12 mouse cellular contexts compared by ENCODE assay signal in the genomic region with DNA sequence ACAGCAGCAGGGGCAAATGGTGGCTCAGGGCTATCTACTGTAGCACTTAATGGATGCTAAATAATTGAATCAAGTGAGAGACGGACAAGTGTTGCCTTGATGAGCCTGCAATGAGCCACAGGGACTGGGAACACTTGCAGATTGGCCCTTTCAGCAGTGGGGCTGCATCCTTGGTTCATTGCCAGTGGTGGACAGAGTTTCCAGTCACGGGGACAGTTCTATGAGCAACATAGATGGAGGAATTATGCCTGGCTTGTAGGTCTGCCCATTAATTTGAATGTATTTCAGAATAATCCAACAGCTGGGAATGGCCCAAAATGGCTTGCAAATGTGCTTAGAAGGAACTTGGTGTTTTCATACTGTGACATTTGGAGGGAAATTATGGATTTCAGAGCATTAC.
A peak's percentile ranks its signal among the peaks of the same experiment; 100 is the strongest.
DNase-seq lines count a peak whose midpoint lies in the region; ATAC-seq lines count a peak whose summit lies in the region.
"Had no signal": no experiment of that assay in that cellular context is flagged by ENCODE, and none has a peak within 500 bp of the region (broad histone marks: within the 10 kb centered on the region; RNA-seq: fewer than 3 reads in every experiment).

No protein-coding gene starts in this region.

- peak; percentile 30 to 44 for DNase-seq in cerebellum, postnatal 14 days
- DNase-seq in cerebellum, adult 11 months, result no peak
- peak; percentile 19 to 51 for DNase-seq in layer of hippocampus, adult 18-20 months (ENCODE audit: low spot score in 2 of 2)
- no peak for DNase-seq in layer of hippocampus, adult 9-10 months (ENCODE audit: low spot score)
- no peak for DNase-seq in thymus, postnatal 14 days

- H3K27me3 ChIP-seq in forebrain, embryonic 16.5 days (replicated peaks; ENCODE audit: control insufficient read depth, insufficient read depth, low read length), result no peaks in the 10 kb centered on the region
- no peaks in the 10 kb centered on the region for H3K27me3 ChIP-seq in neural tube, embryonic 15.5 days (replicated peaks)
- H3K27me3 ChIP-seq in intestine, embryonic 15.5 days (replicated peaks), result no peaks in the 10 kb centered on the region
- H3K27me3 ChIP-seq: embryonic facial prominence, embryonic 13.5 days; hindbrain, embryonic 13.5 days; liver, embryonic 15.5 days; midbrain, embryonic 13.5 days had no signal

- H3K4me1 ChIP-seq in forebrain, embryonic 16.5 days (replicated peaks; ENCODE audit: control insufficient read depth, insufficient read depth, low read length), result peaks cover 16% of the 10 kb centered on the region
- peaks cover 19% of the 10 kb centered on the region for H3K4me1 ChIP-seq in neural tube, embryonic 15.5 days
- no peaks in the 10 kb centered on the region for H3K4me1 ChIP-seq in intestine, embryonic 15.5 days (replicated peaks)
- H3K4me1 ChIP-seq: embryonic facial prominence, embryonic 13.5 days; liver, embryonic 15.5 days had no signal

- H3K4me3 ChIP-seq in forebrain, embryonic 16.5 days (replicated peaks; ENCODE audit: low read length), result no peak overlapping the region
- H3K4me3 ChIP-seq in neural tube, embryonic 15.5 days (replicated peaks), result no peak overlapping the region
- no peak overlapping the region for H3K4me3 ChIP-seq in intestine, embryonic 15.5 days (replicated peaks)
- H3K4me3 ChIP-seq: embryonic facial prominence, embryonic 13.5 days; hindbrain, embryonic 13.5 days; liver, embryonic 15.5 days; midbrain, embryonic 13.5 days had no signal

- ATAC-seq in forebrain, embryonic 16.5 days, result peak; percentile 58
- no peak; the same call in 1 of the 2 replicates for ATAC-seq in neural tube, embryonic 15.5 days (ENCODE audit: low FRiP score)
- ATAC-seq in intestine, embryonic 15.5 days, result no peak
- ATAC-seq: midbrain, embryonic 13.5 days had no signal

- H3K4me2 ChIP-seq in forebrain, embryonic 16.5 days (ENCODE audit: low read length), result no peak overlapping the region
- H3K4me2 ChIP-seq in neural tube, embryonic 15.5 days, result no peak overlapping the region
- no peak overlapping the region for H3K4me2 ChIP-seq in intestine, embryonic 15.5 days (replicated peaks)
- H3K4me2 ChIP-seq: embryonic facial prominence, embryonic 13.5 days; hindbrain, embryonic 13.5 days; liver, embryonic 15.5 days; midbrain, embryonic 13.5 days had no signal

- 0 out of 2 replicates have a peak, but pooled peaks cover 2% of the 10 kb centered on the region for H3K9me3 ChIP-seq in forebrain, embryonic 16.5 days (ENCODE audit: control insufficient read depth, low read length)
- no peaks in the 10 kb centered on the region for H3K9me3 ChIP-seq in neural tube, embryonic 15.5 days (replicated peaks)
- H3K9me3 ChIP-seq in intestine, embryonic 15.5 days, result no peaks in the 10 kb centered on the region
- H3K9me3 ChIP-seq: embryonic facial prominence, embryonic 13.5 days; hindbrain, embryonic 13.5 days; liver, embryonic 15.5 days; midbrain, embryonic 13.5 days had no signal

- no peaks in the 10 kb centered on the region for H3K36me3 ChIP-seq in forebrain, embryonic 16.5 days (ENCODE audit: control insufficient read depth, insufficient read depth)
- H3K36me3 ChIP-seq in neural tube, embryonic 15.5 days, result no peaks in the 10 kb centered on the region
- no peaks in the 10 kb centered on the region for H3K36me3 ChIP-seq in intestine, embryonic 15.5 days
- H3K36me3 ChIP-seq: embryonic facial prominence, embryonic 13.5 days; hindbrain, embryonic 13.5 days; liver, embryonic 15.5 days; midbrain, embryonic 13.5 days had no signal

- WGBS in forebrain, embryonic 16.5 days, result 31% methylated on average over 2 of the region's 2 CpGs
- 44% methylated on average over 2 of the region's 2 CpGs for WGBS in neural tube, embryonic 15.5 days
- WGBS in intestine, embryonic 15.5 days, result 65% methylated on average over 2 of the region's 2 CpGs

- H3K27ac ChIP-seq in forebrain, embryonic 16.5 days (ENCODE audit: low read length), result peak overlapping the region; percentile 9; the same call in 1 of the 2 replicates
- H3K27ac ChIP-seq in neural tube, embryonic 15.5 days (replicated peaks), result peak overlapping the region; percentile 38; the same call in 1 of the 2 replicates
- no peak overlapping the region for H3K27ac ChIP-seq in intestine, embryonic 15.5 days
- H3K27ac ChIP-seq: embryonic facial prominence, embryonic 13.5 days; hindbrain, embryonic 13.5 days; liver, embryonic 15.5 days; midbrain, embryonic 13.5 days had no signal

- no peak overlapping the region for H3K9ac ChIP-seq in forebrain, embryonic 16.5 days (replicated peaks; ENCODE audit: low read depth, low read length)
- H3K9ac ChIP-seq in neural tube, embryonic 15.5 days (replicated peaks), result no peak overlapping the region
- H3K9ac ChIP-seq in intestine, embryonic 15.5 days, result no peak overlapping the region
- H3K9ac ChIP-seq: embryonic facial prominence, embryonic 13.5 days; hindbrain, embryonic 13.5 days; liver, embryonic 15.5 days; midbrain, embryonic 13.5 days had no signal

Comparison
In these comparisons a context has a peak if more than half of its experiments do, and no peak if none do; other contexts are left out.
1. DNase-seq: peak in cerebellum, postnatal 14 days (2 of 2) and layer of hippocampus, adult 18-20 months (2 of 2); none in cerebellum, adult 11 months (single experiment), layer of hippocampus, adult 9-10 months (single experiment) and thymus, postnatal 14 days (single experiment).